Mouse (Mus musculus): ENCODE measurements at regions not wholly inside any gene's neighbourhood (a gene's known extent, or its start where the extent isn't known, plus 50 kb on each side); places are given as distances from the start of the nearest gene placed in this dataset.

GRCm38 (mm10) chr16:9354331-9355030 is 524.6 kb downstream of the 1810013L24Rik start:
- TF ChIP-seq CTCF (IDR thresholded peaks at IDR 0.05; ENCODE audit: low read depth, low read length): no peak
- TF ChIP-seq TAL1 (conservative IDR thresholded peaks at IDR 0.05; ENCODE audit: low read depth, low read length): no peak
